Mouse (Mus musculus): ENCODE results near the gene Tceal9. TPM values are rescaled to one million over a fixed set of nuclear protein-coding genes. Genes with fewer than 3 reads are reported as not detected.
"Not testable (repeated sequence)": the region's sequence is repeated elsewhere in the genome, so short reads cannot be mapped to it uniquely, and the experiment has no call there.

Gene Tceal9
- total RNA-seq, 4 experiments from 2014 or later: 21.0 to 27.8 (median 24.2) TPM

- not testable (repeated sequence) for DNase-seq (ENCODE audit: low spot score in 2 of 2)
These were observed 25.7 kb downstream of the Tceal9 start for GRCm38 (mm10) chrX:136270393-136271111.

GRCm38 (mm10) chrX:136274542-136274941 lies 29.7 kb downstream of the Tceal9 start:
- DNase-seq (ENCODE audit: low spot score in 2 of 2): no peak

- no peak for DNase-seq (ENCODE audit: low spot score in 2 of 2)
These were observed 30.5 kb downstream of the Tceal9 start for GRCm38 (mm10) chrX:136275386-136275785.

GRCm38 (mm10) chrX:136277577-136277976 lies 32.7 kb downstream of the Tceal9 start:
- no peak for DNase-seq (ENCODE audit: low spot score in 2 of 2)

- no peak for DNase-seq (ENCODE audit: low spot score in 2 of 2)
These were observed 33.5 kb downstream of the Tceal9 start for GRCm38 (mm10) chrX:136278401-136278800.

GRCm38 (mm10) chrX:136279410-136279809 lies 34.5 kb downstream of the Tceal9 start:
- DNase-seq (ENCODE audit: low spot score in 2 of 2): no peak

GRCm38 (mm10) chrX:136290817-136291281 lies 46.0 kb downstream of the Tceal9 start:
- DNase-seq (ENCODE audit: low spot score in 2 of 2): no peak

Other genes starting within 250 kb of the Tceal9 start
- gene Arxes1, start 211.7 kb upstream of the Tceal9 start, total RNA-seq (2022): under 1 TPM in 1 of 4 experiments, not detected in 3; 0.63 TPM
- gene Bex2, start 176.8 kb upstream of the Tceal9 start, total RNA-seq (2022): under 1 TPM in 1 of 4 experiments, not detected in 3; 0.43 TPM
- gene Nxf3, start 159.8 kb upstream of the Tceal9 start, total RNA-seq (2022): not detected
- gene Bex4, start 106.1 kb upstream of the Tceal9 start, total RNA-seq (2022): not detected
- gene Tceal8, start 72.7 kb upstream of the Tceal9 start, total RNA-seq (2022): 1 to 10 TPM; 3.7 to 6.0 (median 5.1) TPM
- gene Tceal5, start 41.2 kb upstream of the Tceal9 start, total RNA-seq (2022): 10 to 100 TPM; 16.4 to 26.5 (median 22.0) TPM
- gene Tceal7, start 30.3 kb upstream of the Tceal9 start, total RNA-seq (2022): 10 to 100 TPM; 21.4 to 28.6 (median 23.1) TPM
- 10 to 100 TPM; 18.0 to 35.6 (median 25.9) TPM for gene Bex1, start 29.6 kb upstream of the Tceal9 start, total RNA-seq (2022)
- 1 to 10 TPM; 1.0 to 2.0 (median 1.7) TPM for gene Bex3, start 25.2 kb downstream of the Tceal9 start, total RNA-seq (2022)

Data from gastrocnemius, adult 8-10 months (tissue).